Mouse (Mus musculus) midbrain, embryonic 13.5 days (tissue): ENCODE data around the gene Ajm1. TPM values are rescaled to one million over a fixed set of nuclear protein-coding genes. Genes with fewer than 3 reads are reported as not detected.
A peak's percentile ranks its signal among the peaks of the same experiment; 100 is the strongest.

Source experiments
- ATAC-seq: fragments of 200-750 bp; cut with Nextera tagmentation; 2 replicates; pipeline ENCODE4 v1.8.0; 2017; ENCODE audit warnings: mild to moderate bottlenecking, moderate TSS enrichment, moderate library complexity
- H3K27ac ChIP-seq: fragments of 300-500 bp; sonication (generic); 2 replicates; pipeline ENCODE4 v1.5.1; 2015; ENCODE audit warnings: inconsistent platforms, mild to moderate bottlenecking, moderate library complexity
- H3K27me3 ChIP-seq: fragments of 300-500 bp; sonication (generic); 2 replicates; pipeline ENCODE4 v1.6.1; 2015; ENCODE audit warnings: mild to moderate bottlenecking, inconsistent platforms
- H3K36me3 ChIP-seq: fragments of 300-500 bp; sonication (generic); 2 replicates; pipeline ENCODE4 v1.6.1; 2015; ENCODE audit warnings: mild to moderate bottlenecking, inconsistent platforms
- H3K4me1 ChIP-seq: fragments of 300-500 bp; sonication (generic); replicated peaks from 2 replicates; pipeline ENCODE4 v1.6.1; 2015; ENCODE audit warnings: inconsistent platforms
- H3K4me2 ChIP-seq: fragments of 300-500 bp; sonication (generic); replicated peaks from 2 replicates; pipeline ENCODE4 v1.6.1; 2015; ENCODE audit warnings: moderate library complexity, mild to moderate bottlenecking, inconsistent platforms
- H3K4me3 ChIP-seq: fragments of 300-500 bp; sonication (generic); replicated peaks from 2 replicates; pipeline ENCODE4 v1.5.1; 2015; ENCODE audit warnings: mild to moderate bottlenecking, inconsistent platforms
- H3K9ac ChIP-seq: fragments of 300-500 bp; sonication (generic); replicated peaks from 2 replicates; pipeline ENCODE4 v1.6.1; 2015; ENCODE audit warnings: mild to moderate bottlenecking, inconsistent platforms
- H3K9me3 ChIP-seq: fragments of 300-500 bp; sonication (generic); 2 replicates; pipeline ENCODE4 v1.6.1; 2016; ENCODE audit warnings: mild to moderate bottlenecking, inconsistent platforms
- WGBS: fragments of 180-500 bp; shearing (Covaris S2); methylation state at CpG from one replicate; pipeline ENCODE4 v1.1.7; 2015; 5-methylcytosine and 5-hydroxymethylcytosine counted together
- polyA plus RNA-seq: library from polyadenylated mRNA; unstranded; fragments of >200 nt; fragmentation: Nextera tagmentation; extraction: Ambion mirVana; gene quantifications from 2 replicates; pipeline ENCODE4 v1.2.1, GENCODE M21; 2015

Ajm1 gene
- polyA plus RNA-seq, result 3.5 and 5.7 TPM in 2 replicates

DNA sequence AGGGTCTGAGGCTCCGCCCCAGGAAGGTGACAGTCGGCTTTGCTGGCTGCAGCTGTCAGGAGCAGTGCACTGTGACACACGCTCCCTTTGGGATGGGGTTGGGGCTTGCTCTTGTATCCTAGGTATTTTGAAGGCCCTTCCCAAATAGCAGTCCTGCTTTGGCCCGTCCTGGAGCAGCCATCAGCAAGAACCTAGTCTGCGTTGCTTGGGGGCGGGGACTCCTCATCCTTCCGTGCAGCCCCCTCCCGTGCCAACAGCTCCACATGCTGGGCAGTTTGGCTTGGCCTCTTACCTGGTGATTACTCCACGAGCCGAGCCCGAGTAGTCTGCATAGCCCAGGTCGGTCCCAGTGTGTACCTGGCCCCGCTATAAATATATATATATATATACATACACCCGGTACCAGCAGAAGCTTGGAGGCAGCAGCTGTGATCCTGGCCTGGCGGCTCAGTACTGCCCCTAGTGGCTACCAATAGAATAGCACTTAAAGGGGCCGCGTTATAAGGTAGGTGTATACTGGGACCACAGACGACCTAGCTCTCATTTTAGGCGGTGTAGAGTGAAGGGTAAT, at the start of gene Ajm1:
Ajm1 (minus strand) TSS at position 464 of the 571 bp plus-strand sequence.
- Histone ChIP-seq H3K27me3 (peaks cover 48% of the 10 kb centered on the region), H3K4me1 (peaks cover 66% of the 10 kb centered on the region), H3K4me2 (peak within 1 kb of the TSS; percentile 75), H3K36me3 (peaks cover 35% of the 10 kb centered on the region), H3K9me3 (no peaks in the 10 kb centered on the region), H3K9ac (peak within 1 kb of the TSS; percentile 69), H3K4me3 (peak within 1 kb of the TSS; percentile 53), H3K27ac (no peak within 1 kb of the TSS)
- ATAC-seq, result peak; percentile 68
- whole genome bisulfite sequencing, result 6% methylated on average over 19 of the region's 19 CpGs

DNA sequence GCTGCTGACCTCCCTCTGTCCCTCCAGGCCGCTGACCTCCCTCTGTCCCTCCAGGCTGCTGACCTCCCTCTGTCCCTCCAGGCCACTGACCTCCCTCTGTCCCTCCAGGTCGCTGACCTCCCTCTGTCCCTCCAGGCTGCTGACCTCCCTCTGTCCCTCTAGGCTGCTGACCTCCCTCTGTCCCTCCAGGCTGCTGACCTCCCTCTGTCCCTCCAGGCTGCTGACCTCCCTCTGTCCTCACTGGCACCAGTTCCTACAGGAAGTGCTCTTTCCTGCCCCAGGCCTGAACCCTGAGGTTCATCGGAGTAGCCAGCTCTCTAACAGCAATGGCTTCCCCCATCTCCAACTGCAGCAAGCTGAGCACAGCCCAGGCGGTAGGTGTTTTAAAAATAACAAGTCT, 47.2 kb upstream of the Ajm1 start:
- H3K4me1 ChIP-seq, result no peaks in the 10 kb centered on the region
- no peak overlapping the region for H3K4me2 ChIP-seq
- peaks cover 8% of the 10 kb centered on the region; the same call in 1 of the 2 replicates for H3K27me3 ChIP-seq
- H3K9ac ChIP-seq, result no peak overlapping the region
- ATAC-seq, result no peak
- H3K36me3 ChIP-seq, result no peaks in the 10 kb centered on the region
- no peak overlapping the region for H3K4me3 ChIP-seq
- no peak overlapping the region for H3K27ac ChIP-seq
- 55% methylated on average over 4 of the region's 4 CpGs for WGBS
- H3K9me3 ChIP-seq, result no peaks in the 10 kb centered on the region

GRCm38 (mm10) chr2:25627811-25628210, 46.3 kb upstream of the Ajm1 start, which contains the start of gene Fcna:
TSS of gene Fcna (minus strand) at chr2:25628030.
- H3K9me3 ChIP-seq, result no peaks in the 10 kb centered on the region
- no peaks in the 10 kb centered on the region for H3K4me1 ChIP-seq
- no peak within 1 kb of the TSS for H3K4me2 ChIP-seq
- no peaks in the 10 kb centered on the region for H3K36me3 ChIP-seq
- WGBS, result 86% methylated on average over 6 of the region's 6 CpGs
- H3K27ac ChIP-seq, result no peak within 1 kb of the TSS
- H3K9ac ChIP-seq, result no peak within 1 kb of the TSS
- no peak within 1 kb of the TSS for H3K4me3 ChIP-seq
- ATAC-seq, result no peak
- peaks cover 8% of the 10 kb centered on the region; the same call in 1 of the 2 replicates for H3K27me3 ChIP-seq

GRCm38 (mm10) chr2:25625986-25626385, 44.4 kb upstream of the Ajm1 start:
- Histone ChIP-seq H3K4me1 (peaks cover 10% of the 10 kb centered on the region), H3K4me3 (no peak overlapping the region), H3K27ac (no peak overlapping the region), H3K9me3 (no peaks in the 10 kb centered on the region), H3K27me3 (peaks cover 8% of the 10 kb centered on the region; the same call in 1 of the 2 replicates), H3K36me3 (no peaks in the 10 kb centered on the region), H3K4me2 (no peak overlapping the region), H3K9ac (no peak overlapping the region; the same call in 1 of the 2 replicates)
- WGBS, result 86% methylated on average over 5 of the region's 5 CpGs
- no peak for ATAC-seq

DNA sequence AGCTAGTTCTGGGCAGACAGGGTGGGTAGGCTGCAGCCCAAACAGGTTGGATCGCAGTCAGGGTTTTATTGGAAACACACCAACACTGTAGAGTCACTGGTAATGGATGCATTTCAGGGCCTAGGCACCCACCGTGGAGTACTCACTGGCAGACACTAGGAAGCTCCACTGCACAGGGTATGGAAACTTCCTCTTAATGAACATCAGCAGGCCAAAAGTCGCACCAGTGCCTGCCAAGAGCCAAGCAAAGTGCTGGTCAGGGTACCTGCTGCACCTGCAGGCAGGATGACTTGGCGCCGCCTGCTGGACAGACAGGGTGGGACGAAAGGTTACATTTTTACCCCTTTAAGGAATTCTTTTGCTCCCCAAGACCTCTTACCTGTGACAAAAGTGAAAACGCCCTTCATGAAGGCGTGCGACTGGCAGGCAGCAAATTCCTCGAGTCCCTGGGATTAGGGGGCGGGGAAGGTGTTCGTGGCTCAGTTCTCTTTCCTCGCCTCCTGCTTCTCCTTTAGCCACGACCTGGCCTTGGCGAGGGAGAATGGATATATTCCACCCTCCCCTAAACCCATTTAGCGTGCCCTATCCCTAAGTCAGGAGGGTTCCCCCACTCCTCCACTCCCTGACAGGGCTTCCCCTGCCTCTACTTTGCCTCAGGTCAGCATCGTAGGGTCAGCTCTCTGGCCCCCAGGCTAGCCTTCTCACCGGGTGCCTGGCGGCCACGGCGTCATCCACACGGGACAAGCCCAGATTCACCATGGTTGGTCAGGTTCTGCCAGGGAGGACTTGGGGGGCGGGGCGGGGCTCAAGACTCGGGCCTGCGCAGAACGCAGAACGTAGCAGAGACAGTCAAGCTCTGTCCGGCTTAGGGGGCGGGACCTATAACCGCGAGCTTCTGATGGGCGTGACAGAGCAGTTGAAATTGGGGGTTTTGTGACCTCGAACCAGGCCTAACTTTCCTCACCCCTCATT, 40.0 kb upstream of the Ajm1 start, which contains the start of gene Tmem141:
Tmem141 (minus strand) TSS at position 777 of the 972 bp plus-strand sequence.
- peak within 1 kb of the TSS; percentile 69 for H3K9ac ChIP-seq
- peak within 1 kb of the TSS; percentile 74 for H3K4me2 ChIP-seq
- WGBS, result 6% methylated on average over 34 of the region's 34 CpGs
- peaks cover 30% of the 10 kb centered on the region for H3K27me3 ChIP-seq
- no peaks in the 10 kb centered on the region for H3K36me3 ChIP-seq
- H3K4me1 ChIP-seq, result peaks cover 12% of the 10 kb centered on the region
- H3K9me3 ChIP-seq, result no peaks in the 10 kb centered on the region
- ATAC-seq, result peak; percentile 94
- H3K27ac ChIP-seq, result peak within 1 kb of the TSS; percentile 56
- H3K4me3 ChIP-seq, result peak within 1 kb of the TSS; percentile 51

GRCm38 (mm10) chr2:25620852-25621228, 39.3 kb upstream of the Ajm1 start:
- Histone ChIP-seq H3K4me3 (no peak overlapping the region), H3K9ac (no peak overlapping the region; the same call in 1 of the 2 replicates), H3K4me2 (peak overlapping the region; percentile 74), H3K4me1 (peaks cover 18% of the 10 kb centered on the region), H3K36me3 (no peaks in the 10 kb centered on the region), H3K27ac (no peak overlapping the region), H3K9me3 (no peaks in the 10 kb centered on the region), H3K27me3 (peaks cover 33% of the 10 kb centered on the region)
- ATAC-seq, result no peak
- WGBS, result 92% methylated on average over 4 of the region's 4 CpGs

DNA sequence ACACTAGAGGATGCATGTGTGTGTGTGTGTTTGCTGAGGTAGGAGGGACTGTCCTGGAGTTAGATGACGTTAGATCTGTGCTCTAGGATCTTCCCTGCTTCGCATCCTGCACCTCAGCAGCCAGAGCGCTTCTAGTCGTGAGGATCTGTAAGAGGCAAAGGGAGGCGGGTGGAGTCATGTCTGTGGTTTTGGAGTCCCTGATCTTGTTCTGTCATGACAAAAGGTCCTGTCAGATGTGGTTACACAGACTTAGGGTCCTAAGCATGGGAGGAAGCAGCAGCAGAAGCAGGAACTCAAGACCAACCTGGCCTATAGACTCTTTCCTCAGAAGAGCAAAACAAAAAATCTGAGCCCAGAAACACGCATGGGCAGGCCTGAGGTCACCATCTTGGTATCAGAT, 38.8 kb upstream of the Ajm1 start:
- no peak overlapping the region for H3K4me3 ChIP-seq
- H3K9ac ChIP-seq, result no peak overlapping the region
- H3K27ac ChIP-seq, result no peak overlapping the region
- ATAC-seq, result no peak
- no peaks in the 10 kb centered on the region for H3K36me3 ChIP-seq
- H3K27me3 ChIP-seq, result peaks cover 38% of the 10 kb centered on the region
- H3K4me2 ChIP-seq, result no peak overlapping the region
- WGBS, result 81% methylated on average over 6 of the region's 6 CpGs
- no peaks in the 10 kb centered on the region for H3K9me3 ChIP-seq
- peaks cover 18% of the 10 kb centered on the region for H3K4me1 ChIP-seq

DNA sequence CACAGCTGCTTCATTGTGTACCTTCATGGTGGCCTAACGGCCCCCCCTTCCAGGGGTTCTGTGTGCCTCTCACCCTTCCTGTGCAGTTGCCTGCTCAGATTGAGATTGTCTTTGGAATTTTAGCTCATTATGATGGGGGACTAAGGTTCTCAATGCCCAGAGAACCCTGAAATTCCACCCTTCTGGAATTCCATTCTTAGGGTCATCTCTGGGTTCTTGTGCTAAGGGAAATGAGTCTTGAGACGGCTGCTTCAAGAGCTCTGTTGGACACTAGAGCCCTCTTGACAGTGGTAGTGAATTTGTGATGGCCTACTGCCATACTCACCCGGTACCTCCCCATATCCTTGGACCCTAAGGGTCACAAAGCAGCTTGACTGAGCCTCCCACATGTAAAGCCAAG, 36.0 kb upstream of the Ajm1 start, which contains the start of gene Ccdc183:
Ccdc183 (minus strand) TSS at position 101 of the 400 bp plus-strand sequence.
- ATAC-seq, result no peak
- H3K27me3 ChIP-seq, result peaks cover 44% of the 10 kb centered on the region
- no peaks in the 10 kb centered on the region for H3K36me3 ChIP-seq
- no peak within 1 kb of the TSS for H3K27ac ChIP-seq
- 75% methylated on average over 3 of the region's 3 CpGs for WGBS
- no peak within 1 kb of the TSS for H3K9ac ChIP-seq
- peaks cover 18% of the 10 kb centered on the region for H3K4me1 ChIP-seq
- no peak within 1 kb of the TSS for H3K4me3 ChIP-seq
- no peak within 1 kb of the TSS for H3K4me2 ChIP-seq
- H3K9me3 ChIP-seq, result no peaks in the 10 kb centered on the region

GRCm38 (mm10) chr2:25616398-25616797, 34.8 kb upstream of the Ajm1 start:
- peaks cover 44% of the 10 kb centered on the region for H3K27me3 ChIP-seq
- H3K9ac ChIP-seq, result no peak overlapping the region
- peaks cover 12% of the 10 kb centered on the region for H3K4me1 ChIP-seq
- H3K27ac ChIP-seq, result no peak overlapping the region
- no peaks in the 10 kb centered on the region for H3K36me3 ChIP-seq
- no peaks in the 10 kb centered on the region for H3K9me3 ChIP-seq
- no peak overlapping the region for H3K4me2 ChIP-seq
- WGBS, result 23% methylated on average over 22 of the region's 22 CpGs
- H3K4me3 ChIP-seq, result no peak overlapping the region
- ATAC-seq, result no peak

- 73% methylated on average over 10 of the region's 10 CpGs for WGBS
- Histone ChIP-seq H3K4me2 (peak overlapping the region; percentile 71), H3K36me3 (no peaks in the 10 kb centered on the region), H3K4me1 (peaks cover 23% of the 10 kb centered on the region), H3K27ac (peak overlapping the region; percentile 91; the same call in 1 of the 2 replicates), H3K9ac (peak overlapping the region; percentile 53), H3K4me3 (peak overlapping the region; percentile 81), H3K9me3 (no peaks in the 10 kb centered on the region), H3K27me3 (peaks cover 7% of the 10 kb centered on the region)
- peak; percentile 43 for ATAC-seq
Measured at GRCm38 (mm10) chr2:25608671-25609070, 27.1 kb upstream of the Ajm1 start.

DNA sequence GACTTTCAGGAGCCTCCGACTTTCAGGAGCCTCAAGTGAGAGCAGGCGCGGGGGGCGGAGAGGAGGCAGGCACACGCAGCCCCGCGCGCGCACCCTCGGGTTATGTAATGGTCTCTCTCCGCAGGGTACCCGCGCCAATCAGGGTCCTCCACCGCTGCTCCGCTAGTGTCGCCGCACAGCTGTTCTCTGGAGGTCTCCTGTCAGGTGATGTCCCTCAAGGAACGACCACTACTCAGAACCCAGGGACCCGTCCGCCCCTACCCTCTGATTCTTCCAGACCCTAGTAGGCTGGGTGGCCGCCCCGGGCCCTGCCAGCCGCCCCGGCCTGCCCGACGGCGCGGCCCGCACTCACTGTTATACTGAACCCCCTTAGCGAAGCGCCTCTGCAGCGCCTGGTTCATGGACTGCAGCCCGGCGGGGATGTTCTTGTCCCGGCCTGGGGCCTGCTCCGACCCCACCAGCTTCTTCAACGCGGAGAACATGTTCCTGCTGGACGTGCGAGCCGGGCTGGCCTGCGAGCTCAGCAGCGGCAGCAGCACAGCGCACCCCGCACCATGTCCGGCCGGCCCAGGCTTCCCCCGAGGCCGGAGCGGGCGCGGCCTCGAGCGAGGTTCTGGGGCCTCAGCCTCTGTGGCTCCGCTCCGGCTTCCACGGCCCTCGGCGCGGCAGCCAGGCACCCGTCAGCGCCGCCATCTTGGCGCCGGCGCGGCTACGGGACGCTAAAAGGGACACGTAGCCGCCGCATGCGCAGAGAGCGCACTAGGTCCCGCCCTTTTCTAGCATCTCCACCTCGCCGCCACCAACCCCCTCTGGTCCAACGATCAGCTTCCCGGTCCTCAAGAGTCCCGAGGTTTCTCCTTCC, 26.4 kb upstream of the Ajm1 start, which contains the start of gene Rabl6:
Rabl6 (minus strand) TSS at position 761 of the 862 bp plus-strand sequence.
- peak within 1 kb of the TSS; percentile 91 for H3K27ac ChIP-seq
- peaks cover 7% of the 10 kb centered on the region for H3K27me3 ChIP-seq
- peaks cover 23% of the 10 kb centered on the region for H3K4me1 ChIP-seq
- H3K36me3 ChIP-seq, result peaks cover 5% of the 10 kb centered on the region
- H3K4me3 ChIP-seq, result peak within 1 kb of the TSS; percentile 81
- peak; percentile 92 for ATAC-seq
- H3K9me3 ChIP-seq, result no peaks in the 10 kb centered on the region
- peak within 1 kb of the TSS; percentile 91 for H3K9ac ChIP-seq
- WGBS, result under 1% methylated on average over 80 of the region's 80 CpGs
- peak within 1 kb of the TSS; percentile 71 for H3K4me2 ChIP-seq
